Mouse (Mus musculus) embryo, embryonic 11.5 days (tissue): ENCODE measurements at regions not wholly inside any gene's neighbourhood (a gene's known extent, or its start where the extent isn't known, plus 50 kb on each side); places are given as distances from the start of the nearest gene placed in this dataset.

Experiments used
- DNase-seq: peaks from one replicate; pipeline ENCODE4 v3.0.0-alpha.2; 2012; ENCODE audit warnings: low read depth, low spot score

- DNase-seq = no peak
Measured at GRCm38 (mm10) chr4:31612825-31613514, 350.9 kb upstream of the Map3k7 start.

DNA sequence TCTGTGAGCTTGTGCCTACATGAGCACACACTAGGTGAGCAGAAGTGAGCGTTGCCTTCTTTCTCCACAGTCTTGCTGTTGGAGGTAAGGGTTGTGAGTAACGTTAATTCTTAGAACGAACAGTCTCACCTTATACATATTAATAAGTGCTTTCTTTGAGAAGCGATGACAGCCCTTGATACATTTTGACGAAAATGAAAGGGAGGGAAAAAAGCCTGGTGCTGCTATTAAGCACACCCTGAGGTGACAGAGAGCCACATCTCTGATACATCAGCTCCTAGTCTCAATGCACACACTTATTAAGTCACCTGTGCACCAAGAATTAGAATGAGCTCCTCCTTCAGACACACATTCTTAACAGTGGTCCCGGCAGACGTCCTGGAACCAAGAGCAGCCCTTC is 346.3 kb upstream of the Map3k7 start:
- no peak for DNase-seq

GRCm38 (mm10) chr4:31618026-31618425 is 345.9 kb upstream of the Map3k7 start:
- DNase-seq = no peak

DNA sequence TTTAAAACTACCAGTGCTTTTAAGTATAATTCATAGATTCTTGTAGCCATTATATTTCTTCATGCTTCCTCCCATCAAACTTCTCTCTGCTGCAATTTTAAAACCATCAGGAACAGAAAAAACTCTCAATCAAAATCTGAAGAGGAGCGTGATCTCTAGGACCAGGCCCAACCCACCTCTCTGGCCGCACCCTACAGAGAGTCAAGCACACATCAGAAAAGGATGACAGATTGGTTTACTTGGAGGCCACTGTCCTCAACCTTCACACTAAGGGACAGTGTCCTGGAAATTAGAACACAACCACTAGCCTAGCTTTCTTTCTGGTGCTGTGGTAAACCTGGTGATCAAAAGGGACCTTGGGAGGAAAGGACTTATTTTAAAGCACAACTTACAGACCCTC is 342.7 kb upstream of the Map3k7 start:
- DNase-seq = no peak

- DNase-seq = no peak
Measured at GRCm38 (mm10) chr4:31627053-31627452, 336.8 kb upstream of the Map3k7 start.

DNA sequence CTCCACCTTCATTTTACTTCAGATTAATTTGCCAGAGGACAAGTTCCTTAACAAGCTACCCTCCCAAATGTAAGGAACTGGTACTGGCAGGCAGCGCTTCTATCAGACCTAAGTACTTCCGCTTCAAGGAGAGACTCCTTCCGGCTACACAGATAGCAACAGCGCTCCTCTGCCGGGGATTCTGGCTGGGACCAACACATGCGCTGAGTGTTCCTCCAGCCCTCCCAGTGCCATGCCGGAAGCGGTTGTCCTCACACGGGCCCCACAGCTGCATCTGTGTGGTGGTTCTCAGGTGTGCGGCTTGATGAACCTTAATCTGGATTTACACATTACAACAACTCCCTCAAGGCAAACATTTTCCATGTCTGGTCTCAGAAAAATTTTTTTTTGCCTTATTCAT is 336.1 kb upstream of the Map3k7 start:
- DNase-seq = no peak

GRCm38 (mm10) chr4:31638564-31638963 is 325.3 kb upstream of the Map3k7 start:
- no peak for DNase-seq

DNA sequence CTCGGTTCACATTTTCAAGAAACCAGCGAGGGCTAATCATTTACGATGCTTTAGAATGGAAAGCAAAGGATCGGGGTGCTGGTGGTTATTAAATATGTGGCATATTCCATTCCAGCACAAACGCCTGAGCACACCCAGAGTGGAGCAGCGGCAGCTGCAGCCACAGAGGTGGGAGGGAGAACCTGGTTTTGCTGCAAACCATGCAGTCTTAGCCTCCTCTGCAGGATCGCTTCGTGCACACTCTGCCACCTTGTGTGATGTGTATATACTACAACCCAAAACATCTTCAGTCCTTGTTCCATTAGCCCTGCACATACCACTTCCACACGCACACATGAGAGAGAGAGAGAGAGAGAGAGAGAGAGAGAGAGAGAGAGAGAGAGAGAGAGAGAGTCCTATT is 321.7 kb upstream of the Map3k7 start:
- no peak for DNase-seq

DNA sequence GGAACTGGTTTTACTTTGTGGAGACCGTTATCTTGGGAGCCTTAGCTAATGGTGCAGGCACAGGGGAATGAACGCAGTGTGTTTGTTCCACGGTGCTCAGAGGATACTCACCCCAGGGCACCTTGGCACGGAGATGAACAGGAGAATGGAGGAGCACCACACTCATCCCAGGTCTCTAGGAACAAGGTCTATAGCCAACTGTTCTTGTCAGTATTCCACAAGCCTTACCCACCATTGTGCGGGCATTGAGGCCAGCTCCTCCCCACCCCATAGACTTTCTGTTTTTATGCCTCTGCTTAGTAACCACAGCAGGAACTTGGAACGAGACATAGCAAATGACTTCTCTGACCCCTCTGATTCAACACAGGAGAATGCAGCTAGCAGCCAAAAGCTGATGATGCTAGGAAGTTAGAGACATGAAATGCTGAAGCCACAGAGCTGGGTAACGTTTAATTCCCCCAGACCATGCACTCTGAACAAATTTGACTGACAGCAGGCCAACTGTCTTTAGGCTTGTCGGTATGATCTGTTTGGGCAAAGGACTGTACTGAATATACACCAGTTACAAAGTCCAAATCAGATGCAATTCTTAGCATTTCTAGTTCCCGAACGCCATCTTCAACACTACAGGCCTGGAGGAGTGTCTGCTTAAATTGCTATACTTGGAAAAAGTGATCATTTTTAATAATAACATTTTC is 321.2 kb upstream of the Map3k7 start:
- DNase-seq = no peak

DNA sequence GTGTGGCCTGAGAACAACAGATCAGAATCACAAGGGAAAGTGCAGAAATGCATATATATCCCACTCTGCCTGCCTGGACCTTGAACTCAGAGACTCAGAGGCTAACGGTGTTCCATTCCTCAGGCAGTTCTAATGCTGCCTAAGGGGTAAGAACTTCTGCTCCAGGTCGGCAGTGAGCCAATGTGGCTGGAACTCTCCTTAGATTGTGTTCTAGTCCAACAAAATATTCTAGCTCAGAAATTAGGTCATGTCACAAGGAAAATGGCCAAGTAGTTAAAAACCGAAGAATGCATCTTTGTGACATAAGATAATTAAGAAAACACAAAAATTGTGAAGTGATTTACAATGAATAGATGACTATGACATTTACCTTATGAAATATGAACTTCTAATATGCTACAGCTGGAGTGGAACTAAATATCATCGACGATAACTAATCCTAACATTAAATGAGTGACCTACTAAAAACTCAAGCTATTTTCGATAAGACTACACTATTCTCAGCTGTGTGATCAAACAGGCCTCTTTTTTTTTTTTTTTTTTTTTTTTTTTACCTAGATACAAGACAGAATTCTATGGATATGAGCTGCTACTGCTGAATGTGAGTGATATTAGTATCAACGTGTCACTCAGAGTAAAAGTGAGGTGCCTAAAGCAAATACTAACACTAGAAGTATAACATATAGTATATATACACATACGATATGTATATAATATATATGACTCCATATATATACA is 315.1 kb upstream of the Map3k7 start:
- no peak for DNase-seq

DNA sequence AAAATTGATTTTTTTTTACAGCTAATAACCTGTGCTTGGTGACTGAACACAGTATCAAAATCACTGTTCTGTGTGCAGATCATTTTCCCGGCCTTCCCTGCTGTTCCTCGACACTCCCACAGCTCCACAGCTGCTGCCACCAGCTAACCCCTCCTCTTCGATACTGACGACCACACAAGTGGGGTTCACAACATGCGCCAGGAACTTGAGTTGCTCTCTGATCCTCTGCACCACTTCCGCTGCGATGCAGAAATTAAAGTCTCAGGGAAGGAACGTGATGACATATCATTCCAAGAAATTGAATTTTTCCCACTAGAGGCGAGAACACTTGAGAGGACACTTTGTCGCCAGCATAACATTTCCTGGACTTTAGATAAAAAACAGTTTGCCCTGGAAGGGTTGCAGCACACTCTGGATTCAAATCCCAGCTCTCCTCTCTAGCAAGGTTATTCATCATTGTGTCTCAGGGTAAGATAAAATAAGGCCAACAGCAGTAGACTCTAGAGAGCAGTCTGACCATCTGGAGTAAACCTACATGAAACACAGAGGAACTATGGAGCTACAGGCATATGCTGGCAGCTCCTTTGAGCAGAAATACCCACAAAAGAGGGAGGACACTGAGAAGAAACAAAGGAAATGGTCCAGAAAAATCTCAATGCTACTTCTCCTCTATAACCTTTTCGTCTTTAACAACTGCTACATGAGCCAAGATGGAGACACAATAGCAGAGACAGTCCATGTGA is 308.4 kb upstream of the Map3k7 start:
- DNase-seq = no peak

GRCm38 (mm10) chr4:31656111-31656510 is 307.8 kb upstream of the Map3k7 start:
- DNase-seq = no peak

GRCm38 (mm10) chr4:31658820-31659219 is 305.1 kb upstream of the Map3k7 start:
- DNase-seq = no peak

DNA sequence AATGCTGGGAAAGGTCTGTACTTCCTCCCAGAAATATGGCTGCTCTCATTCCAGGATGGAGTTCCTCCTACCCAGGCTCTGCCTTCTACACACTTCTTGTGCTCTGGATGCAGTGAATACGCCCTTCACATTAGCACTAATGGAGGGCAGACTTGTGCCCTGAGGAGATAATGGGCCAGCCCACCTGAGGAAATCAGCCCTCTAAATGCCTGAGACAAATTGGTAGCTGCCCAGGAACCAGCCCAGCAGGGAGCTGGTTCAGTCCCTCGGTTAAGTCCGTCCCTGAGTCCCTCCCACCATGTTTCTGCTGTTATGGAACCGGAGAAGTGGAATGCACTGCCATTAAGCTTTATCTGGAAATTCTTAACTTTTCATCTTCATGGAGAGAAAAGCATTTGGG is 303.0 kb upstream of the Map3k7 start:
- no peak for DNase-seq

GRCm38 (mm10) chr4:31671530-31672170 is 292.2 kb upstream of the Map3k7 start:
- no peak for DNase-seq

- DNase-seq = no peak
Measured at GRCm38 (mm10) chr4:31672171-31672841, 291.6 kb upstream of the Map3k7 start.

DNA sequence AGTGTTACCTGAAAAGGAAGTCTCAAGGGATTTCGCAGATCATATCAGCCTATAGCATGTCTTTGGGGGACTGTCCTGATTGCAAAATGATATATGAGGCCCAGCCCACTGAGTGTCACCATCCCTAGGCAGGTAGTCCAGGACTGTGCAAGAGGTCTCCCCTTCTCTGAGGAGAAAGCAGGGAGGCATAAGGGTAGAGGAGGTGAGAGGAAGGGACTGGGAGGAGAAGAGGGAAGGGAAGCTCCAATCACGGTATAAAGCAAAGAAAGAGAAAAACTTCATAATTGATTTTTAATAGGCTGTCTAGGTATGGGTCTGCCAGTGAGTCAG is 291.1 kb upstream of the Map3k7 start:
- no peak for DNase-seq

- DNase-seq = no peak
Measured at GRCm38 (mm10) chr4:31679007-31679590, 284.8 kb upstream of the Map3k7 start.

GRCm38 (mm10) chr4:31680958-31681357 is 282.9 kb upstream of the Map3k7 start:
- no peak for DNase-seq

- no peak for DNase-seq
Measured at GRCm38 (mm10) chr4:31689083-31689482, 274.8 kb upstream of the Map3k7 start.
